Mouse (Mus musculus): ENCODE measurements around the gene Rif1. TPM values are rescaled to one million over a fixed set of nuclear protein-coding genes. Genes with fewer than 3 reads are reported as not detected.

The Rif1 gene
- total and polyA plus RNA-seq, 2 experiments, result 1.1 to 13.3 TPM

GRCm38 (mm10) chr2:52133351-52133750, 60.7 kb downstream of the Rif1 start:
- Histone ChIP-seq H3K4me1 (ENCODE audit: control insufficient read depth, insufficient read depth, low read length) (no peaks in the 10 kb centered on the region), H3K4me3 (ENCODE audit: insufficient read depth, low read depth, low read length) (no peak overlapping the region), H3K9ac (ENCODE audit: low read depth, low read length) (no peak overlapping the region), H3K27ac (replicated peaks; ENCODE audit: insufficient read depth, low read depth, low read length) (no peak overlapping the region), H3K36me3 (ENCODE audit: control insufficient read depth, insufficient read depth, low read length) (peaks cover 8% of the 10 kb centered on the region; the same call in 1 of the 2 replicates), H3K27me3 (ENCODE audit: control insufficient read depth, insufficient read depth, low read length) (no peaks in the 10 kb centered on the region), H3K79me2 (ENCODE audit: control insufficient read depth, insufficient read depth, low read length) (no peaks in the 10 kb centered on the region)
- TF ChIP-seq POLR2A (IDR thresholded peaks at IDR 0.05; ENCODE audit: extremely low read depth, insufficient read depth, low read length), result no peak
- TF ChIP-seq CTCF (IDR thresholded peaks at IDR 0.05; ENCODE audit: low read depth, low read length), result no peak
- WGBS, result 96% methylated on average over 2 of the region's 2 CpGs
- no peak for DNase-seq (ENCODE audit: extremely low read depth, low read depth, low spot score)

DNA sequence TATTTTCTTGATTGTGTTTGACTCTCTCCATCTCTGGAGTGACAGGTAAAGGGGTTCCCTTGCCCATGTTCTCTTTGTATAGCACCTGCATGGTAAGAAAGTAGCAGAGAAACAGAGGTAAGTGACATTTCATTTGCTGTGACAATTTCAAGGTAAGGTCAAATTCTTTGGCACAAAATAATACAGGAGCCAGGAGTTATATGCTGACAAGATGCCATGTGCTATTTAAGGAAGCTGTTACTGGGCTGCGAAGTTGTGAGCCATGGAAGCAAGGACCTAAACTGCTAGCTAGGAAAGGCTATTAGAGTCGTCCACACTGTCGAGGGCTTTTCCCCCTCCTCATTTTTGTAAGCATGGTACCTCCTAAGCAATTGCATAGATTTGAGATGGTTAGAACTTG, 80.4 kb downstream of the Rif1 start:
- Histone ChIP-seq H3K27me3 (ENCODE audit: control insufficient read depth, insufficient read depth, low read length) (no peaks in the 10 kb centered on the region), H3K27ac (replicated peaks; ENCODE audit: insufficient read depth, low read depth, low read length) (no peak overlapping the region), H3K4me1 (ENCODE audit: control insufficient read depth, insufficient read depth, low read length) (peaks cover 2% of the 10 kb centered on the region; the same call in 1 of the 2 replicates), H3K79me2 (ENCODE audit: control insufficient read depth, insufficient read depth, low read length) (no peaks in the 10 kb centered on the region), H3K9ac (ENCODE audit: low read depth, low read length) (no peak overlapping the region), H3K4me3 (ENCODE audit: insufficient read depth, low read depth, low read length) (no peak overlapping the region), H3K36me3 (ENCODE audit: control insufficient read depth, insufficient read depth, low read length) (peaks cover 8% of the 10 kb centered on the region)
- no peak for DNase-seq (ENCODE audit: extremely low read depth, low read depth, low spot score)
- WGBS, result 87% methylated on average over 3 of the region's 3 CpGs
- TF ChIP-seq CTCF (IDR thresholded peaks at IDR 0.05; ENCODE audit: low read depth, low read length) (no peak), POLR2A (IDR thresholded peaks at IDR 0.05; ENCODE audit: extremely low read depth, insufficient read depth, low read length) (no peak)

- WGBS, result 87% methylated on average over 7 of the region's 7 CpGs
- H3K79me2 ChIP-seq (ENCODE audit: control insufficient read depth, insufficient read depth, low read length), result no peaks in the 10 kb centered on the region
- H3K4me3 ChIP-seq (ENCODE audit: insufficient read depth, low read depth, low read length), result no peak overlapping the region
- H3K27me3 ChIP-seq (ENCODE audit: control insufficient read depth, insufficient read depth, low read length), result no peaks in the 10 kb centered on the region
- H3K9ac ChIP-seq (ENCODE audit: low read depth, low read length), result no peak overlapping the region
- H3K36me3 ChIP-seq (ENCODE audit: control insufficient read depth, insufficient read depth, low read length), result peaks cover 8% of the 10 kb centered on the region
- H3K4me1 ChIP-seq (ENCODE audit: control insufficient read depth, insufficient read depth, low read length), result no peaks in the 10 kb centered on the region
- DNase-seq (ENCODE audit: extremely low read depth, low read depth, low spot score), result no peak
- H3K27ac ChIP-seq (replicated peaks; ENCODE audit: insufficient read depth, low read depth, low read length), result no peak overlapping the region
- TF ChIP-seq CTCF (IDR thresholded peaks at IDR 0.05; ENCODE audit: low read depth, low read length) (no peak), POLR2A (IDR thresholded peaks at IDR 0.05; ENCODE audit: extremely low read depth, insufficient read depth, low read length) (no peak)
Measured at GRCm38 (mm10) chr2:52169243-52170005, 96.8 kb downstream of the Rif1 start.

Other genes with a start within 250 kb of the Rif1 start
- gene Rbm43, start 137.7 kb upstream of the Rif1 start, total RNA-seq (2014; rRNA removed), result 4.2 and 6.1 TPM in 2 replicates
- gene Rbm43, start 137.7 kb upstream of the Rif1 start, polyA plus RNA-seq (2012; rRNA removed), result 2.2 and 2.3 TPM in 2 replicates
- 29.7 and 54.2 TPM in 2 replicates for gene Nmi, start 99.3 kb upstream of the Rif1 start, total RNA-seq (2014; rRNA removed)
- gene Nmi, start 99.3 kb upstream of the Rif1 start, polyA plus RNA-seq (2012; rRNA removed), result 5.9 and 7.4 TPM in 2 replicates
- 0.09 and 0.13 TPM in 2 replicates for gene Tnfaip6, start 34.8 kb upstream of the Rif1 start, total RNA-seq (2014; rRNA removed)
- gene Tnfaip6, start 34.8 kb upstream of the Rif1 start, polyA plus RNA-seq (2012; rRNA removed), result not detected in 2 replicates